Mouse (Mus musculus) ES-E14 (cell line): ENCODE measurements around the gene Atp6v0b. TPM values are rescaled to one million over a fixed set of nuclear protein-coding genes. Genes with fewer than 3 reads are reported as not detected.

ENCODE experiments used
- DNase-seq: peaks from one replicate; pipeline ENCODE4 v3.0.0-alpha.2; 2013; ENCODE audit warnings: low read depth, low spot score
- H3K27ac ChIP-seq: 2 replicates; pipeline ENCODE4 v1.5.1; 2012; ENCODE audit warnings: low read depth, mild to moderate bottlenecking, low read length, moderate library complexity, mixed read lengths; ENCODE audit not compliant: poor library complexity, insufficient read depth, severe bottlenecking
- H3K36me3 ChIP-seq: 2 replicates; pipeline ENCODE4 v1.6.1; 2012; ENCODE audit warnings: mild to moderate bottlenecking, low read length, moderate library complexity, mixed read lengths; ENCODE audit not compliant: control insufficient read depth, poor library complexity, insufficient read depth, severe bottlenecking
- H3K4me1 ChIP-seq, 2 experiments: fragments of 150-350 bp in 1 of 2; sonication (generic) in 1 of 2; 2 replicates each; pipeline ENCODE4 v1.6.1; 2012; ENCODE audit warnings: low read length in 2 of 2, mild to moderate bottlenecking in 1 of 2, mixed read lengths in 1 of 2; ENCODE audit not compliant: control insufficient read depth in 2 of 2, insufficient read depth in 2 of 2, poor library complexity in 1 of 2
- H3K4me3 ChIP-seq, 2 experiments: fragments of 150-350 bp in 1 of 2; sonication (generic) in 1 of 2; 2 replicates each; pipeline ENCODE4 v1.5.1; 2012; ENCODE audit warnings: low read length in 2 of 2, low read depth in 1 of 2, mild to moderate bottlenecking in 1 of 2, mixed read lengths in 1 of 2; ENCODE audit not compliant: insufficient read depth in 1 of 2, poor library complexity in 1 of 2, severe bottlenecking in 1 of 2
- H3K9ac ChIP-seq: 2 replicates; pipeline ENCODE4 v1.6.1; 2012; ENCODE audit warnings: low read depth, mild to moderate bottlenecking, low read length, mixed read lengths; ENCODE audit not compliant: poor library complexity, insufficient read depth, severe bottlenecking
- H3K9me3 ChIP-seq: fragments of 150-350 bp; sonication (generic); 2 replicates; pipeline ENCODE4 v1.6.1; 2012; ENCODE audit warnings: low read depth, mild to moderate bottlenecking, low read length; ENCODE audit not compliant: control insufficient read depth, insufficient read depth
- CHD2 ChIP-seq: IDR thresholded peaks from 2 replicates; pipeline ENCODE4 v1.6.1; 2014; ENCODE audit warnings: mild to moderate bottlenecking, low read depth, low read length, inconsistent platforms
- HCFC1 ChIP-seq: IDR thresholded peaks from 2 replicates; pipeline ENCODE4 v1.6.1; 2012; ENCODE audit warnings: low read length, inconsistent platforms, borderline replicate concordance; ENCODE audit not compliant: insufficient read depth
- MAFK ChIP-seq: IDR thresholded peaks from 2 replicates; pipeline ENCODE4 v1.6.1; 2014; ENCODE audit warnings: mild to moderate bottlenecking, low read depth, low read length, inconsistent platforms; ENCODE audit not compliant: insufficient read depth
- ZC3H11A ChIP-seq: IDR thresholded peaks from 2 replicates; pipeline ENCODE4 v1.6.1; 2012; ENCODE audit warnings: low read depth, mild to moderate bottlenecking, inconsistent platforms, low read length, borderline replicate concordance
- ZNF384 ChIP-seq: IDR thresholded peaks from 2 replicates; pipeline ENCODE4 v1.6.1; 2012; ENCODE audit warnings: low read depth, low read length, inconsistent platforms
- in situ Hi-C, 2 experiments: fragments of 600-800 bp; cut with MboI; formaldehyde crosslinking; loops; one replicate each; pipeline ENCODE4 v1.15.1; 2025; ENCODE audit warnings: low sequenced_read_pairs in 2 of 2, inconsistent platforms in 1 of 2; ENCODE audit not compliant: unreplicated experiment in 2 of 2
- total RNA-seq: library from RNA; depleted of rRNA; stranded (reverse); fragments of 300-350 nt; gene quantifications from 2 replicates; pipeline ENCODE4 v1.2.3, GENCODE M21; 2012

Atp6v0b gene
- total RNA-seq, 1 experiment: 267 TPM

GRCm38 (mm10) chr4:117862823-117863222, 24.3 kb downstream of the Atp6v0b start:
- Histone ChIP-seq H3K4me1 (peaks cover 0 to 2% of the 10 kb centered on the region in 2 experiments; a peak in 1 of 4 replicates), H3K9ac (no peak overlapping the region), H3K9me3 (no peaks in the 10 kb centered on the region), H3K36me3 (peaks cover 7% of the 10 kb centered on the region; the same call in 1 of the 2 replicates), H3K4me3 (no peak overlapping the region), H3K27ac (no peak overlapping the region)
- no peak for TF ChIP-seq ZNF384
- no peak for TF ChIP-seq MAFK
- TF ChIP-seq HCFC1: no peak
- no peak for TF ChIP-seq CHD2
- TF ChIP-seq ZC3H11A: no peak
- in situ Hi-C loops: no loop called here
- DNase-seq: no peak

DNA sequence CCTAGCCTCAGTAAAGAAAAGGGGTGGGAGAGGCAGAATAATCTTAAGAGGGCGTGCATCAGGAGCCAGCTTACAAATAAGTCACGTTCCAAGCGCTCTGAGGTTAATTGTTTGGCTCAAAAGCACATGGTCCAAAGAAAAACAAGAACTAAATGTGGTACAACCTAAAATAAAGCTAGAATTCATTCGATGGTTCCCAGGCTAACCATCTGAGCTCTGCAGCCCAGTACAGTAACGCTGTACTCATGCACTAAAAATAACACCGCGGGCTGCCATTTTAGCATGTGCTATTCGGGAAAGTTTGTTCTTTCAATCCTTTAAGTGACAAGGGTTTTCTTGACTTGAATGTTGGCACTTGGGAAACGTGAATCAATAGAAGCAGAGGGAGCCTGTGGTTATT, 26.6 kb downstream of the Atp6v0b start:
- Histone ChIP-seq H3K27ac (no peak overlapping the region), H3K36me3 (peaks cover 17% of the 10 kb centered on the region; the same call in 1 of the 2 replicates), H3K4me1 (no peaks in the 10 kb centered on the region; a peak in 1 of 4 replicates), H3K4me3 (no peak overlapping the region), H3K9me3 (no peaks in the 10 kb centered on the region), H3K9ac (no peak overlapping the region)
- no peak for TF ChIP-seq ZNF384
- TF ChIP-seq HCFC1: no peak
- no peak for TF ChIP-seq MAFK
- no peak for TF ChIP-seq ZC3H11A
- TF ChIP-seq CHD2: no peak
- in situ Hi-C loops: no loop called here
- DNase-seq: no peak

- Histone ChIP-seq H3K4me1 (no peaks in the 10 kb centered on the region; a peak in 1 of 4 replicates), H3K27ac (no peak overlapping the region), H3K9me3 (no peaks in the 10 kb centered on the region), H3K9ac (no peak overlapping the region), H3K4me3 (no peak overlapping the region), H3K36me3 (peaks cover 12% of the 10 kb centered on the region; the same call in 1 of the 2 replicates)
- TF ChIP-seq HCFC1: no peak
- TF ChIP-seq MAFK: no peak
- TF ChIP-seq ZC3H11A: no peak
- no peak for TF ChIP-seq CHD2
- no peak for TF ChIP-seq ZNF384
- DNase-seq: no peak
- in situ Hi-C loops: no loop called here
Observed at GRCm38 (mm10) chr4:117858794-117859193, 28.3 kb downstream of the Atp6v0b start.

- Histone ChIP-seq H3K9ac (no peak overlapping the region), H3K36me3 (peaks cover 10% of the 10 kb centered on the region; the same call in 1 of the 2 replicates), H3K9me3 (no peaks in the 10 kb centered on the region), H3K4me3 (no peak overlapping the region), H3K27ac (no peak overlapping the region), H3K4me1 (no peaks in the 10 kb centered on the region)
- TF ChIP-seq CHD2: no peak
- no peak for TF ChIP-seq HCFC1
- TF ChIP-seq ZNF384: no peak
- no peak for TF ChIP-seq ZC3H11A
- TF ChIP-seq MAFK: no peak
- DNase-seq: no peak
- in situ Hi-C loops: no loop called here
Observed at GRCm38 (mm10) chr4:117855146-117855545, 32.0 kb downstream of the Atp6v0b start.
